Mouse (Mus musculus): ENCODE measurements at regions not wholly inside any gene's neighbourhood (a gene's known extent, or its start where the extent isn't known, plus 50 kb on each side); places are given as distances from the start of the nearest gene placed in this dataset.

- TF ChIP-seq CTCF (IDR thresholded peaks at IDR 0.05; ENCODE audit: borderline replicate concordance, insufficient read depth, low read length): no peak
- TF ChIP-seq POLR2A (IDR thresholded peaks at IDR 0.05; ENCODE audit: low read depth, low read length): no peak
Observed at GRCm38 (mm10) chr12:32619830-32620229, 199.5 kb upstream of the Nampt start.
